In the genomic region with DNA sequence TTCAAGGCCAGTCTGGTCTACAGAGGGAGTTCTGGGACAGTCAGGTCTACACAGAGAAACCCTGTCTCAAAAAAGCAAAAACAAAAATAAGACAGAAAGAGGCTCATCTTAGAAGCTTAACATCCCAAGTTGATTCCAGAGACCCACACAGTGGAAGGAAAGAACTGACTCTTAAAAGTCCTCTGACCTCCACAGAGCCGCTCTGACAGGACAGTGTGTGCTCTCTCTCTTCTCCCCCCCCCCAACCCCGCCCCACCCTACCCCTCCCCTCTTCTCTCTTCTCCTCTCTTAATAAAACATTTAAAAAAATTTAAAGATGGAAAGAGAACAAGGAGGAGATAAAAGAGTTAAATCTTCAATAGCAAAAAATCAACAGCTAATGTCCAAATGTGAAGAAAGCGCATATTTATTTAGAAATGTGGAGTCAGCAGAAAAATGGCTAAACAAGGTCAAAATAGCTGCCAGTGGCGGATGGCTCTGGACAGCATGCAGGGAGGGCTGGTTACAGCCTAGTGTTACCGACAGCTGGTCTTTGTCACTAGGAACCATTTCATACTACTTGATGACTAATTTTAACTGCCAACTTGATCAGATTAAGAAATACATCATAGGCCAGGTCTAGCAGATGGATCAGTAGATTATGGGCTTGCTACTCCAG, we compare ENCODE assay signal across 25 mouse cellular contexts. TPM values are rescaled to one million over a fixed set of nuclear protein-coding genes. Genes with fewer than 3 reads are reported as not detected.
DNase-seq lines count a peak whose midpoint lies in the region; ATAC-seq and TF ChIP-seq lines count a peak whose summit lies in the region.
"Had no signal": no experiment of that assay in that cellular context is flagged by ENCODE, and none has a peak within 500 bp of the region (broad histone marks: within the 10 kb centered on the region; RNA-seq: fewer than 3 reads in every experiment).

No protein-coding gene starts in this region.

- no peaks in the 10 kb centered on the region for H3K27me3 ChIP-seq in kidney, postnatal 0 days (ENCODE audit: insufficient read depth, low read length)
- H3K27me3 ChIP-seq in CH12.LX (replicated peaks) = no peaks in the 10 kb centered on the region
- H3K27me3 ChIP-seq in forebrain, embryonic 12.5 days = no peaks in the 10 kb centered on the region
- H3K27me3 ChIP-seq: kidney, embryonic 15.5 days; midbrain, embryonic 12.5 days; neural tube, embryonic 12.5 days; Patski had no signal

- no peaks in the 10 kb centered on the region for H3K79me2 ChIP-seq in CH12.LX (replicated peaks; ENCODE audit: control insufficient read depth, extremely low read depth, insufficient read depth, poor library complexity, severe bottlenecking)

- 65% methylated on average over 5 of the region's 5 CpGs for WGBS in kidney, postnatal 0 days
- 80% methylated on average over 5 of the region's 5 CpGs for WGBS in forebrain, embryonic 12.5 days

- no peaks in the 10 kb centered on the region for H3K9me3 ChIP-seq in kidney, postnatal 0 days (replicated peaks; ENCODE audit: low read length)
- peaks cover 5% of the 10 kb centered on the region for H3K9me3 ChIP-seq in CH12.LX (replicated peaks; ENCODE audit: low read length)
- no peaks in the 10 kb centered on the region for H3K9me3 ChIP-seq in forebrain, embryonic 12.5 days
- H3K9me3 ChIP-seq: hindbrain, embryonic 10.5 days; kidney, embryonic 15.5 days; liver, embryonic 12.5 days; midbrain, embryonic 12.5 days; neural tube, embryonic 12.5 days had no signal

- H3K9ac ChIP-seq in kidney, postnatal 0 days (ENCODE audit: low read depth, low read length) = no peak overlapping the region
- no peak overlapping the region for H3K9ac ChIP-seq in CH12.LX (ENCODE audit: insufficient read depth, low read depth)
- no peak overlapping the region for H3K9ac ChIP-seq in forebrain, embryonic 12.5 days
- H3K9ac ChIP-seq: kidney, embryonic 15.5 days; liver, embryonic 12.5 days; liver, postnatal 0 days; midbrain, embryonic 12.5 days; neural tube, embryonic 12.5 days had no signal

- H3K4me1 ChIP-seq in kidney, postnatal 0 days (replicated peaks; ENCODE audit: insufficient read depth, low read length) = no peaks in the 10 kb centered on the region
- H3K4me1 ChIP-seq in CH12.LX (ENCODE audit: control insufficient read depth in 1 of 2, insufficient read depth in 2 of 2) = peaks cover 0 to 2% of the 10 kb centered on the region in 2 experiments; a peak in 1 of 4 replicates
- H3K4me1 ChIP-seq in forebrain, embryonic 12.5 days = no peaks in the 10 kb centered on the region
- H3K4me1 ChIP-seq: hindbrain, embryonic 10.5 days; kidney, embryonic 15.5 days; liver, embryonic 12.5 days; midbrain, embryonic 12.5 days; neural tube, embryonic 12.5 days had no signal

- dilution Hi-C loops in CH12.LX (cut with MboI; ENCODE audit: extremely low pct_ligation_motif_present, extremely low pct_unique_long_range_greater_than_20kb, low sequenced_read_pairs) = no loop called here

- H3K4me3 ChIP-seq in kidney, postnatal 0 days (replicated peaks; ENCODE audit: low read depth, low read length) = no peak overlapping the region
- H3K4me3 ChIP-seq in CH12.LX (replicated peaks in 1 of 3; ENCODE audit: low read depth in 2 of 3, low read length in 2 of 3, poor library complexity in 1 of 3) = no peak overlapping the region
- no peak overlapping the region for H3K4me3 ChIP-seq in forebrain, embryonic 12.5 days (replicated peaks)
- H3K4me3 ChIP-seq: hindbrain, embryonic 10.5 days; kidney, embryonic 15.5 days; liver, embryonic 12.5 days; midbrain, embryonic 12.5 days; myocyte; neural tube, embryonic 12.5 days had no signal

- no peak for TF ChIP-seq POLR2A in CH12.LX (IDR thresholded peaks at IDR 0.05; ENCODE audit: low read depth, low read length)

- H3K27ac ChIP-seq in kidney, postnatal 0 days = no peak overlapping the region
- H3K27ac ChIP-seq in CH12.LX (ENCODE audit: insufficient read depth, low read depth) = no peak overlapping the region
- no peak overlapping the region for H3K27ac ChIP-seq in forebrain, embryonic 12.5 days
- H3K27ac ChIP-seq: hindbrain, embryonic 10.5 days; kidney, embryonic 15.5 days; liver, embryonic 12.5 days; midbrain, embryonic 12.5 days; neural tube, embryonic 12.5 days had no signal

- no peaks in the 10 kb centered on the region for H3K36me3 ChIP-seq in kidney, postnatal 0 days (ENCODE audit: insufficient read depth, low read length)
- no peaks in the 10 kb centered on the region for H3K36me3 ChIP-seq in CH12.LX (replicated peaks in 1 of 2; ENCODE audit: control insufficient read depth in 1 of 2, insufficient read depth in 1 of 2, low read length in 1 of 2)
- no peaks in the 10 kb centered on the region for H3K36me3 ChIP-seq in forebrain, embryonic 12.5 days (replicated peaks)
- H3K36me3 ChIP-seq: hindbrain, embryonic 10.5 days; kidney, embryonic 15.5 days; liver, embryonic 12.5 days; midbrain, embryonic 12.5 days; neural tube, embryonic 12.5 days had no signal

- DNase-seq in kidney, postnatal 0 days (ENCODE audit: low spot score) = peak; percentile 33
- no peak for DNase-seq in kidney, postnatal 10 days
- DNase-seq in CH12.LX (ENCODE audit: extremely low read depth) (no peak), adipocyte (ENCODE audit: low spot score) (peak; percentile 38)
- peak; percentile 13 for DNase-seq in lung, postnatal 25 days (ENCODE audit: low spot score)
- no peak for DNase-seq in gastrocnemius, adult 18-20 months (ENCODE audit: low spot score)
- DNase-seq: cerebellum, adult 9-10 months; cerebellum, postnatal 36 days; gastrocnemius, postnatal 14 days; heart, postnatal 14 days; kidney, adult 18-20 months; kidney, postnatal 4 days; left cerebral cortex, postnatal 4 days; liver, postnatal 0 days had no signal

- no peak overlapping the region for H3K4me2 ChIP-seq in kidney, postnatal 0 days (ENCODE audit: low read length)
- no peak overlapping the region for H3K4me2 ChIP-seq in CH12.LX (ENCODE audit: insufficient read depth, low read depth, poor library complexity, severe bottlenecking)
- no peak overlapping the region for H3K4me2 ChIP-seq in forebrain, embryonic 12.5 days
- H3K4me2 ChIP-seq: kidney, embryonic 15.5 days; liver, embryonic 12.5 days; midbrain, embryonic 12.5 days; neural tube, embryonic 12.5 days had no signal

- no peak for TF ChIP-seq RAD21 in CH12.LX (IDR thresholded peaks at IDR 0.05; ENCODE audit: low read depth, low read length)

- TF ChIP-seq CTCF in kidney, postnatal 0 days (IDR thresholded peaks at IDR 0.05; ENCODE audit: low read depth) = no peak
- TF ChIP-seq CTCF in CH12.LX (conservative IDR thresholded peaks at IDR 0.05 in 1 of 2, IDR thresholded peaks at IDR 0.05 in 1 of 2; ENCODE audit: low read depth in 2 of 2, low read length in 2 of 2) = no peak

- no peak for ATAC-seq in kidney, postnatal 0 days (replicated peaks; ENCODE audit: low FRiP score, low read depth)
- ATAC-seq in forebrain, embryonic 12.5 days (ENCODE audit: low FRiP score) = no peak
- ATAC-seq: CD4-positive, CD25-positive, alpha-beta regulatory T cell, adult 4 months; forebrain, embryonic 14.5 days; hindbrain, embryonic 16.5 days; liver, embryonic 12.5 days; liver, postnatal 0 days; Patski had no signal

- in situ Hi-C loops in CH12.LX (cut with MboI; ENCODE audit: low pct_ligation_motif_present, low pct_unique_long_range_greater_than_20kb, low sequenced_read_pairs) = no loop called here

- TF ChIP-seq EP300 in CH12.LX (IDR thresholded peaks at IDR 0.05; ENCODE audit: low read length) = no peak

TF ChIP-seq in CH12.LX, 34 proteins besides CTCF, POLR2A, EP300 and RAD21:
- TF ChIP-seq MAFK (IDR thresholded peaks at IDR 0.05; ENCODE audit: insufficient replicate concordance, low read length) (0 out of 2 replicates have a peak, but pooled peaks have one; percentile 59), UBTF (IDR thresholded peaks at IDR 0.05; ENCODE audit: low read depth, low read length) (no peak)

RNA-seq across cellular contexts. Expression of a gene that starts 8.5 kb away (rescaled TPM):
- 3.9 and 4.3 TPM in 2 replicates for polyA plus RNA-seq in kidney, postnatal 0 days (2015; fragmentation: Nextera tagmentation; extraction: Ambion mirVana)
- total RNA-seq in CH12.LX (2012; rRNA removed) (1.0 and 1.7 TPM in 2 replicates), CH12.LX (2014; rRNA removed) (2.1 TPM in 2 replicates)
- polyA plus RNA-seq in CH12.LX (2012; ENCODE audit: insufficient read length, low read depth) = 1.6 TPM in 2 replicates
- 16.8 and 18.1 TPM in 2 replicates for polyA plus RNA-seq in forebrain, embryonic 12.5 days (2016; fragmentation: Nextera tagmentation; extraction: Ambion mirVana)
- total RNA-seq in gastrocnemius, adult 18-20 months (2021) = 10 to 100 TPM; 25.3 to 26.2 TPM

Comparison
In these comparisons a context has a peak if more than half of its experiments do, and no peak if none do; other contexts are left out.
1. DNase-seq: peak in kidney, postnatal 0 days (single experiment), adipocyte (single experiment) and lung, postnatal 25 days (single experiment); none in kidney, postnatal 10 days (single experiment), CH12.LX (single experiment) and gastrocnemius, adult 18-20 months (single experiment).